Mouse (Mus musculus) lung, embryonic 14.5 days (tissue): Measurements from ENCODE around the gene Ccdc158. TPM values are rescaled to one million over a fixed set of nuclear protein-coding genes. Genes with fewer than 3 reads are reported as not detected.

ENCODE experiments used
- ATAC-seq: fragments of 200-750 bp; cut with Nextera tagmentation; 2 replicates; pipeline ENCODE4 v1.8.0; 2017; ENCODE audit warnings: mild to moderate bottlenecking, moderate TSS enrichment, moderate library complexity; ENCODE audit not compliant: insufficient read depth
- DNase-seq: peaks from one replicate; pipeline ENCODE4 v3.0.0-alpha.2; 2015
- H3K27ac ChIP-seq: fragments of 300-500 bp; sonication (generic); 2 replicates; pipeline ENCODE4 v1.5.1; 2014; ENCODE audit warnings: low read depth, mild to moderate bottlenecking, moderate library complexity
- H3K27me3 ChIP-seq: fragments of 300-500 bp; sonication (generic); 2 replicates; pipeline ENCODE4 v1.6.1; 2014; ENCODE audit warnings: low read length, control low read depth; ENCODE audit not compliant: insufficient read depth
- H3K36me3 ChIP-seq: fragments of 300-500 bp; sonication (generic); 2 replicates; pipeline ENCODE4 v1.6.1; 2014; ENCODE audit warnings: control low read depth; ENCODE audit not compliant: insufficient read depth
- H3K4me1 ChIP-seq: fragments of 300-500 bp; sonication (generic); 2 replicates; pipeline ENCODE4 v1.6.1; 2014; ENCODE audit warnings: antibody characterized with exemption, control low read depth; ENCODE audit not compliant: insufficient read depth
- H3K4me2 ChIP-seq: fragments of 300-500 bp; sonication (generic); 2 replicates; pipeline ENCODE4 v1.6.1; 2014; ENCODE audit warnings: mild to moderate bottlenecking
- H3K4me3 ChIP-seq: fragments of 300-500 bp; sonication (generic); 2 replicates; pipeline ENCODE4 v1.5.1; 2014; ENCODE audit warnings: low read depth, low read length
- H3K9ac ChIP-seq: fragments of 300-500 bp; sonication (generic); 2 replicates; pipeline ENCODE4 v1.6.1; 2014
- H3K9me3 ChIP-seq: fragments of 300-500 bp; sonication (generic); 2 replicates; pipeline ENCODE4 v1.6.1; 2016; ENCODE audit warnings: low read depth, low read length, control low read depth
- CTCF ChIP-seq: IDR thresholded peaks from 2 replicates; pipeline ENCODE4 v1.5.1; 2016; ENCODE audit warnings: antibody characterized with exemption, low read depth
- WGBS: fragments of 180-500 bp; shearing (Covaris S2); extraction: QIAGEN DNeasy Blood & Tissue Kit; methylation state at CpG from one replicate; pipeline ENCODE4 v1.1.7; 2014; 5-methylcytosine and 5-hydroxymethylcytosine counted together
- polyA plus RNA-seq: library from polyadenylated mRNA; unstranded; fragments of >200 nt; fragmentation: Nextera tagmentation; extraction: Ambion mirVana; gene quantifications from 2 replicates; pipeline ENCODE4 v1.2.1, GENCODE M21; 2014

The Ccdc158 gene
- polyA plus RNA-seq, 1 experiment from 2014 or later = 2.3 TPM

GRCm38 (mm10) chr5:92712621-92713395 lies 37.7 kb upstream of the Ccdc158 start:
- Histone ChIP-seq H3K9ac (no peak overlapping the region), H3K27ac (no peak overlapping the region), H3K9me3 (no peaks in the 10 kb centered on the region), H3K4me3 (no peak overlapping the region), H3K36me3 (no peaks in the 10 kb centered on the region), H3K4me2 (no peak overlapping the region), H3K27me3 (no peaks in the 10 kb centered on the region), H3K4me1 (peaks cover 6% of the 10 kb centered on the region; the same call in 1 of the 2 replicates)
- DNase-seq = no peak
- no peak for TF ChIP-seq CTCF
- WGBS = 69% methylated on average over 5 of the region's 5 CpGs
- no peak for ATAC-seq

- no peaks in the 10 kb centered on the region for H3K27me3 ChIP-seq
- ATAC-seq (no peak), DNase-seq (no peak)
- no peak overlapping the region for H3K4me2 ChIP-seq
- no peak for TF ChIP-seq CTCF
- no peaks in the 10 kb centered on the region for H3K9me3 ChIP-seq
- WGBS = 69% methylated on average over 5 of the region's 5 CpGs
- no peak overlapping the region for H3K9ac ChIP-seq
- H3K27ac ChIP-seq = no peak overlapping the region
- H3K36me3 ChIP-seq = no peaks in the 10 kb centered on the region
- H3K4me1 ChIP-seq = peaks cover 6% of the 10 kb centered on the region; the same call in 1 of the 2 replicates
- H3K4me3 ChIP-seq = no peak overlapping the region
Observed at GRCm38 (mm10) chr5:92711666-92712290, 36.7 kb upstream of the Ccdc158 start.

GRCm38 (mm10) chr5:92710779-92711178 lies 35.7 kb upstream of the Ccdc158 start:
- Histone ChIP-seq H3K4me1 (peaks cover 6% of the 10 kb centered on the region; the same call in 1 of the 2 replicates), H3K9me3 (no peaks in the 10 kb centered on the region), H3K4me2 (no peak overlapping the region), H3K4me3 (no peak overlapping the region), H3K36me3 (no peaks in the 10 kb centered on the region), H3K27ac (no peak overlapping the region), H3K9ac (no peak overlapping the region), H3K27me3 (no peaks in the 10 kb centered on the region)
- DNase-seq = no peak
- peak; percentile 44; the same call in 1 of the 2 replicates for ATAC-seq
- WGBS = 61% methylated on average over 8 of the region's 8 CpGs
- TF ChIP-seq CTCF = peak; percentile 1; the same call in 1 of the 2 replicates

GRCm38 (mm10) chr5:92707921-92708491 lies 32.9 kb upstream of the Ccdc158 start:
- peak overlapping the region; percentile 72; the same call in 1 of the 2 replicates for H3K27ac ChIP-seq
- H3K36me3 ChIP-seq = no peaks in the 10 kb centered on the region
- TF ChIP-seq CTCF = no peak
- no peaks in the 10 kb centered on the region for H3K9me3 ChIP-seq
- no peaks in the 10 kb centered on the region for H3K27me3 ChIP-seq
- no peak overlapping the region for H3K9ac ChIP-seq
- peak; percentile 60; the same call in 1 of the 2 replicates for ATAC-seq
- peak; percentile 55 for DNase-seq
- H3K4me3 ChIP-seq = no peak overlapping the region
- no peak overlapping the region for H3K4me2 ChIP-seq
- 47% methylated on average over 7 of the region's 7 CpGs for WGBS
- H3K4me1 ChIP-seq = peaks cover 6% of the 10 kb centered on the region; the same call in 1 of the 2 replicates

- no peak for ATAC-seq
- Histone ChIP-seq H3K4me3 (no peak overlapping the region), H3K9me3 (no peaks in the 10 kb centered on the region), H3K4me1 (peaks cover 12% of the 10 kb centered on the region), H3K9ac (no peak overlapping the region), H3K36me3 (no peaks in the 10 kb centered on the region), H3K27ac (no peak overlapping the region), H3K4me2 (no peak overlapping the region), H3K27me3 (no peaks in the 10 kb centered on the region)
- WGBS = 90% methylated on average over 8 of the region's 8 CpGs
- DNase-seq = no peak
- no peak for TF ChIP-seq CTCF
Observed at GRCm38 (mm10) chr5:92703671-92704070, 28.6 kb upstream of the Ccdc158 start.

GRCm38 (mm10) chr5:92701750-92702149 lies 26.7 kb upstream of the Ccdc158 start:
- 31% methylated on average over 11 of the region's 11 CpGs for WGBS
- Histone ChIP-seq H3K36me3 (no peaks in the 10 kb centered on the region), H3K4me3 (no peak overlapping the region), H3K9me3 (no peaks in the 10 kb centered on the region), H3K27me3 (no peaks in the 10 kb centered on the region), H3K27ac (no peak overlapping the region), H3K4me2 (no peak overlapping the region), H3K4me1 (peaks cover 12% of the 10 kb centered on the region), H3K9ac (no peak overlapping the region)
- TF ChIP-seq CTCF = no peak
- ATAC-seq (0 out of 2 replicates have a peak, but pooled peaks have one; percentile 38), DNase-seq (peak; percentile 42)
